Mouse (Mus musculus): ENCODE data around the gene Abcg8. TPM values are rescaled to one million over a fixed set of nuclear protein-coding genes. Genes with fewer than 3 reads are reported as not detected.

Gene Abcg8
- polyA plus RNA-seq (2017; shearing (Covaris generic)) = not detected

DNA sequence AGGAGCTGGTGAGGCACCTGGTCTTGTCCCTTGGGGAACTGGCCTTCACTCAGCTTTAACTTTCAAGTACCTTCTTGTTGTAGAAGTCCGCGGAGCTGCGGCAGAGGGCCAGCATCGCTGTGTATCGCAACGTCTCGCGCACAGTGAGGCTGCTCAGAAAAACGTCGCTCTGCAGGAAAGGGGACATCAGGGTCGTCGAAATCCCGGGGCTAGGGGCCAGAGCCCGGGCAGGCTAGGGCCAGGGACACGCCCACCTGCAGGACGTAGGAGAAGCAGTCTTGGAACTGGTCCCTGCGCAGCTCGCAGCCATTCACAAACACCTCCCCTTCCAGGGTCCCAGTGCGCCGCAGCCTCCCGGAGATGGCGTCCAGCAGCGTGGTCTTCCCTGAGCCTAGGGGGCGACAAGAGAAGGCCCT lies at the start of gene Abcg8:
Gene Abcg8, plus strand, starts transcription at position 352 of the 416 bp plus-strand sequence.

DNA sequence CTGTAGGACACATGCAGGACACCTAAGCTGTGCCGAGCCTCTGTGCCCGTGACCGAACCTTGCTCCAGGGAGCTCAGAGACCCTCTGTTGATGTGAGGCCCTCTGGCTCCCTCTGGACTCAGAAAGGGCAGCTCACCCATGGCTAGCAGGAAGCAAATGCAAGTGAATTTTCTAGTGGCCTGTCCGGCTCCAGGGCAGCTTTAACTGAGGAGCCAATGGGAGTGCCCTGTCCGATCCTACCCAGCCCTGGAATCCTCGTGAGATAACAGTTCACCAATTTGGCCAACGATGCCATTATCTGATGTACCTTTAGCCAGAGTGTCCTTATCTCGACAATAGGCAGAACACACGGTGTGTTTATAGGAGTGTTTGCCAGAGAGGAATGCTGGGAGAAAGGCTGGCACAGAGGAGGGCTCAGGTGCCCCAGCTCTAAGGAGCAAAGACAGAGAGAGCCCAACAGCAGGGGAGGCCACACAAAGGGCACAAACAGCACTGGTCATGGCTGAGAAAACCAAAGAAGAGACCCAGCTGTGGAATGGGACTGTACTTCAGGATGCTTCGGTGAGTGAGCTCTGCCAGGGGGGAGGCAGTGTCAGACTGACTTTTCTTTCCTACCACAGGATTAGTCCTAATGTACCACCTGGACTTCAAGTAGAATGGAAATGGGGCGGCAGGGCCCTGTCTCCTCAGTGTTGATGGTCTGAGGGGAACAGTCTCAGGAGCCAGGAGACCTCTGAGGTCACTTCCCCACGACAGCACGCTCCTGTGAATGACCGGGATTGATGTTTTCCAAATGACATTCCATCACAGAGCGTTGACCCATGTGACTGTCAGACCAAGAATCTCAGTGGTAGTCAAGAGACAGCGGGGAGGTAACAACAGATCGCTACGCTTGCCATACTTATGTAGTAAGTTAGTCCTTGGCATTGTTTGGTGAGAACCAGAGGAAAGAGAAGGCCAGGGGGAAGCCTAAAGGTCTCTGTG lies 6.9 kb downstream of the Abcg8 start, which contains the start of gene Abcg5:
Gene Abcg5, minus strand, starts transcription at position 278 of the 984 bp plus-strand sequence.

Other genes starting within 250 kb of the Abcg8 start
- 110 TPM for gene Thada, start 210.1 kb upstream of the Abcg8 start, polyA plus RNA-seq (2017; shearing (Covaris generic))
- gene Plekhh2, start 164.4 kb upstream of the Abcg8 start, polyA plus RNA-seq (2017; shearing (Covaris generic)) = 0.05 TPM
- 0.78 TPM for gene Dync2li1, start 49.8 kb upstream of the Abcg8 start, polyA plus RNA-seq (2017; shearing (Covaris generic))
- not detected for gene Abcg5, start 6.7 kb downstream of the Abcg8 start, polyA plus RNA-seq (2017; shearing (Covaris generic))
- 43.4 TPM for gene Lrpprc, start 114.5 kb downstream of the Abcg8 start, polyA plus RNA-seq (2017; shearing (Covaris generic))

Data from CD4-positive, CD25-positive, alpha-beta regulatory T cell (primary cell).